Mouse (Mus musculus) retina, adult 2 months (tissue): ENCODE measurements around the gene Fam243.

Experiments used
- DNase-seq: peaks from one replicate; pipeline ENCODE4 v3.0.0-alpha.2; 2012; ENCODE audit warnings: low read depth, low spot score

Gene Fam243

DNA sequence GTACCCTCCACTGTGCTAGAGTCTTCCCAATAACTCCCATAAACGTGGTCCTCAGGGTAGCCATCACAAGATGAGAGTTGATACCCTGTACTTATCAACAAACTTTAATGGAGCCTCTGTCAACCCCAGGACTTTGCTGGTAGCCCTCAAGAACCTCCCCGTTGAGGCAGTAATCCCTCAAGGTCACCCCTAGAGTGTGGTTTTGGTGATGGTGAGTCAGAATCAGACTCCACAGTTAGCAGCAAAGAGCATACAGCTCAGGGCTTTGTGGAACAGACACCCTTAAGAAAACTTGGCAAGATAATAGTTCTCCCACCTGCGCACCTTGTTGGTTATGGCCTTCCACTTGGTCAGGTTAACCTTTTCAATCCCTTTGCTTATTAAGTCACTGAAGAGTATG is 880 bp downstream of the Fam243 start:
- no peak for DNase-seq

DNA sequence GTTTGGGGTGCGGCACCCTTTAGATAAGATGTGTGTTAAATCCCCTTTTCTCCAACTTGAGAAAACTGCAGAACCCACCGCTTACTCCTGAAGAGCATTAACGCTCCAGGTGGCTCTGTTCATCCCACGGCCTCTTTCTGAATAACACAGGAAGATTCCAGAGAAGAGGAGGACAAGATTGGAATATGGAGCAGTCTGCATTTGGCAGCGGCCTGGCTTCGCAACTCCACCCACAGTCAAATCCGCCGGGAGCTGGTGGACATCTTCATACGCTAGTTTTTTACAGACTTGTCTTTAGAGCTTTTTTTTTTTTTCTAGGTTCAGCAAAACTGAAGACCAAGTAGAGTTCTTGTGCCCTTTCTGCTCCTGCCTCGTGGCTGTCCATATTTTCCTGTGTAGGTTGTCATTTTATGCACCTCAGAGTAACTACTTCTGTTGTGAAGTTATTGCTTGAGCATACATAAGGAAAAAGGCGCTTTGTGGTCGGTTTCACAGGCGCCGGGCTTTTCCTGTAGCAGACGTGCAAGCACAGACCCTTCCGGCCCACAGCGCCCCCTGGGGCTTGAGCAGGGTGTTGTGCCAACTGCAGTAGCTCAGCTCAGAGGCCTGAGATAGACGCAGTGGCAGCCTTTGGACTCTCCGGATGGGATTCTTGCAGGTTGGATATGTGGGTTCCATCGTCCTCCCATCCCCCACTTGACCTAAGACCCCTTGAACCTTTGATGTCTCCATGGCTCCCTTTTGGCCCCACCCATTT is 1.7 kb downstream of the Fam243 start:
- DNase-seq, result no peak

DNA sequence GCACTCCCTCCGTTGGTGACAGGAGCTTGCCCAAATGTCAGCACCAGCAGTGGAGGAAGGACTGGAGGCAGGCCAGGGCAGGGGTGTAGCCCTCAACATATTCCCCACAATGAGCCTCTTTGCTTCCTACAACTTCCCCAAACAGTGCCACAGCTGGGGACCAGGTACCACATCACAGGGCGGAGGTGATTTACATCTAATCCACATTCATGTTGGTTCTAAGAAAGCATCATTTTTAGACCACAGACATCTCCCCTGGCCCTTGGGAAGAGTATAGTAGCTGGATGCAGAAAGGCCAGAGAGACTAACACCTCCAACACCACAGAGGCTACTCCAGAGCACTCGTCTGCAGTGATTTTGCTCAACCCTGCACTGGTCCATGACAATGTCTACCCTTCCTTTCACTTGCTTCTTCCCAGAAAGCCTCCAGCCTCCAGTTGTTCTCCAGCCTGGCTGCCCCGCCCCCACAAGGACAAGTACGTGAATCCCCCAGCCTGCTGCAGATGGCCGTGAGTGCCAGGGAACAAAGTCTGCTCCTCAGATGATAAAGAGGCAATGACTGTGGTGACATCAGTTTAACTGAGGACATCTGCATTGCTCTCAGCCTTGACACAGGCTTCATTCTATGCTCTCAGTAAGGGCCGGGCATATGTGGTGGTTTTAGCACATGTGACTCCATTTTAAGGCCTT is 5.0 kb downstream of the Fam243 start:
- DNase-seq, result no peak

DNA sequence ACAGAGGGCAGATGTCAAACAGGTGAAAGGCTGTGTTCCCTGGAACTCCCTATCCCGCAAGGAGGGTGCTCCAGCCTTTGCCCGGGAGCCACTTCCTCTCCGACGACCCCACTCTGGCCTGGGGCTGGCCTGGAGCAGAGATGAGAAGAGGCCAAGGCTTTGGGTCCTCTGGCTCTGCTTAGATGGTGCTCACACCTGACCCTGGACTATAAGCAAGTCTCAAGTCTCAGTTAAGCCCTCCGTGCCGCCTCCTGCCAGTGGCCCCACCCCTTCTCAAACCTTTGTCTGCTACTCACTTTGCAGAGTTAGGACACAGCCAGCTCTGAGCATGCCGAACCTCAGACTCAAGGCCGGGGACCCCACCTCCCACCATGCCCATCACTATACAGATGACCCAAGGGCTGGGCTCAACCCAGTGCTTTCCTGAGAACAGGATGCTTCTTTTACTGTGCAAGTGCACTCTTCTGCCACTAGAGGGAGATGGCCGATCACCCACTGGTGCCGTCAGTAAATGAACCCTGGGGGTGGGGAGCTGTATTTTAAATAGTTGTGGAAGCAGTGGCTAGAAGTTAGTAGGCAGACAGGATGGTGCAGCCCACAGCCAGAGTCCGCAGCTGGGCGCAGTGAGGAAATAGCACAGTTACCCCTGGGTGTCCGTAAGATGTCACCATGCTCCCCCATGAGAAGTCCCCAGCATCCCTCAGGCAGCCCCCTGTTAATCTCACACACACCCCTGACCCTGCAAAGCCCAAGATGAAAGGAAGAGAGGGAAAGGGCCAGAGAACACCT is 7.1 kb downstream of the Fam243 start:
- no peak for DNase-seq

DNA sequence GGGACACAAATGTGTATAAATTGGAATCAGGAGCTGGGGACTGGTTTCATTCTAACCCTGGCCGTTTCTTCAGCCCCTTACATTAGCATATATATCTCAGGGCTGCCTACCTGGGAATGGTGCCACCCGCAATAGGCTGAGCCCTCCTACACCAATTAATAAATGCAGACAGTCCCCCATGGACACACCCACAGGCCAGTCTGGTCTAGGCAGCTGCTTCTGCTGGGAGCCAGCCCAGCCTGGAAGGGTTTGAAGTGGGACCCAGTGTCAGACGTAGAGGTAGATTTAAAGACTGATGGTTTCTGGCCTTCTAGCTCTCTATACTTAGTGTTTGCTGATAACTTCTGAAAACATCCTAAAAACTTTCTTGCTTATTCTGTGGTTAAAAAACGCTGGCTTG is 12.1 kb downstream of the Fam243 start:
- no peak for DNase-seq

DNA sequence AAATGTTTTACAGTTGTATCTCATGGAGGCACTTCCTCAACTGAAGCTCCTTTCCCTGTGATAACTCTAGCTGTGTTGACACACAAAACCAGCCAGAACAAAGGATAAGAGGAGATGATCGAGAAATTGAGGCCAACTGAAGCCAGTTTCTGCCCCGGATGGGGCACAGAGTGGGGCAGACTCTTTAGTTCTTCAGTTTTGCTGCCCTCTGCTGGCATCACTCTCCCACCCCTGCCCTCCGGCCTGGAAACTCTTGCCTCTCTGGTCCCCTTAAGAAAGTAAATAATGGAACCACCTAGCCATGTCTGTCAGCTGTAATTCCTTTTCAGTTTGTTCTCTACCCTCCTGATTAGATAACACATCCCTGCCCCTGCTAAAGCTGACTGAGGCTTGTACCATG is 13.3 kb downstream of the Fam243 start:
- no peak for DNase-seq

DNA sequence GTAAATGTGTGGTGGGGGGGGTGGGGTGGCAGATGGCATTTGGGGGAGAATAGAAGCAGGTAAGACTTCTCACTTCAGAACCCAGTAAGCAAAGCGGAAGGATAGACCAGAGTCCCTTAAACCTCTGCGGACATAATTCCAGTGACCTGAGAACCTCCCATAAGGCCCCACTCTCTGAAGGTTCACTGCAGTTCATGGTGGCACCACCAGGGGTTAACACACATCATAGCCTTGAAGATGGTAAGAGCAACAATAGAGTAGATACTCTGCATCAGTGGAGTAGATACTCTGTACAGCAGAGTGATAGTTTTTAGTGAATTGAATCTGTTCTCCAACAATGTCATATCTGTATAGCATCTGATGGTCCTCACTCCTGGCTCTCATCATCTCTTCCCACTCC is 15.7 kb downstream of the Fam243 start:
- DNase-seq, result no peak

DNA sequence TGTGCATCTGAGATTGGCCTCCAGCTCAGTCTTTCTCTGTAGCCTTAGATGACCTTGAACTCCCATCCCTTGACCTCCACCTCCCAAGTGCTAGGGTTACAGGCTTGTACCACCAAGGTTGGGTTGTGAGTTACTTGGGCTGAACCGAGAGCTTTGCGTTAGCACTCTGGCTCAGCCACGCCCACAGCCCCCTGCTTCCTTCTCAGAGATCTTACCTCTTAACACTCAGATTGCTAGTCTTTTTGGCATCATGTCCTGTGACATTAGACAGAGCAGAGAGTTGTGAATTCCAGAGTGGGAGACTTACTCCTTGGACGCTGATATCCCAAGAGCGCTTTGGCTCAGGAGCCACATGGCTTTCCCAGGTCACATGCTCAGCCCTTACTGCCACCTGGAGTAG is 18.7 kb downstream of the Fam243 start:
- no peak for DNase-seq

DNA sequence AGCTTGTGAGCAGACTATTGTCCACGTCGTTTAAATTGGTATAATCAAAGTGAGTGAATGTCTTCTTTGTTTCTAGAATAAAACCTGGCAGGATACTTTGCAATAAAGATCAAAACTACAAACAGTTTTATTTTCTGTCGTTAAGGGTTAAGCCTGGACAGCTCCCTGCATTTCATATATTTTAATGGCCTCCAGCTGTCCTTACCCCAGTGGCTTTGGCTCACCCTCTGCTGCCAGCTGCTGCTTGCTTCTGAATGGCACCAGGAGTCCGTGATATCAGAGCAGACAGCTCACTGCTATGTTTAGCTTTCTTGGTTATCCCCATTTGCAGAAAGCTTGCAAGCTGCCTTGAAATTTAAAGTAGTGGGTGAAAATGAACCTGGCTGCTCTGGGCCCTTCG is 19.3 kb downstream of the Fam243 start:
- no peak for DNase-seq

DNA sequence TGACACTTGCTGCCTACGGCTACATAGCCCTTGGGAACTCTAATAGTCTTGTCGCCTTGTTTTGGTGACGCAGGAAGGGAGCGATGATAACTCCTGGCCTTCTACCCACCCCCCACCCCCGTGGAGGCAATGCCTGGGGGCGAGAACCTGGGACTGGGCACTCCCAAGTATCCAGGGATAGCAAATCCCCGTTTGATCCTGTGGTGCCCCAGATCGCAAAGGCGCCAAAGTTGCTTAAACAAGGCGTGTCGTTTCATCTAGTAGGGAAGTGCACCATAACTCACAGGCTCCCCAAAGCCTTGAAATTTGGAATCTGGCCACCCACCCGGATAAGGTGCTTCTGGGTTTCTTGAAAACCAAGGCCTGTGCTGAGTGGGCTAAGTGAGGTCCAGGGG is 19.8 kb downstream of the Fam243 start:
- DNase-seq, result no peak

DNA sequence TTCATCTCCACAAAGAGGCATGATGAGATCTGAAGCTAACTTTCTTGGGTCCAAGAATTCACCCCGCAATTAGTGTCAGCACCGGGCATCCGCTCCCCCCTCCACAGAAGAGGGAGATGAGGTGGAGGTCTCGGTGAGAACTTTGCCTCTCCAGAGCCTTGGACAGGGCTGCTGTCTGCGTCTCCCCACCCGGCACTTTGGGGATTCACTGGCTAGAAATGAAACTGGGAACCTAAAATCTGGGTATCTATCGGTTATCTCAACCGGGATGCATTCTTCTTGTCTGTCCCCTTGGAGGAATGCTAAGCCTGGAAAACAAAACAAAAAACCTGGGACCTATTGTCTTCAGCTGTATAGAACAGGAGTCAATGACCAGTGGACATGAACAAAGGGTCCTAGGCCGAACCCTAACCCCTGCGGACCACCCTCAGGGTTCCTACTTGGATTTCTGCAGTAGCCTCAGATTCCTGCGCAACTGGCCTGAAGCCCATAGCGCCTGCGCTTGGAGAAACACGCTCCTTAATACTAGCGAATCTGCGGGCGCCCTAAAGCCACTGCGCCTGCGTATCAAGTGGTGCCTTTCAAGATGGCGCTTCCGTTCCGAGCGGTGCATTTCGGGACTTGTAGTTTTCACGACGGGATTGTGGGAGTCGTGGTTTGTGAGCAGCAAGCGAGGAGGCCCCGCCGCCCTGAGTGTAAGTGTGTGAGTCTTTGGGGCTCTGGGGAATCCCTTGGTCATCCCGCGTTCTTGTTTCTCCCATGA is 20.4 kb downstream of the Fam243 start, which contains the start of gene Smim11:
Smim11 (plus strand) TSS at position 638 of the 763 bp plus-strand sequence.
- DNase-seq, result peak; percentile 96

DNA sequence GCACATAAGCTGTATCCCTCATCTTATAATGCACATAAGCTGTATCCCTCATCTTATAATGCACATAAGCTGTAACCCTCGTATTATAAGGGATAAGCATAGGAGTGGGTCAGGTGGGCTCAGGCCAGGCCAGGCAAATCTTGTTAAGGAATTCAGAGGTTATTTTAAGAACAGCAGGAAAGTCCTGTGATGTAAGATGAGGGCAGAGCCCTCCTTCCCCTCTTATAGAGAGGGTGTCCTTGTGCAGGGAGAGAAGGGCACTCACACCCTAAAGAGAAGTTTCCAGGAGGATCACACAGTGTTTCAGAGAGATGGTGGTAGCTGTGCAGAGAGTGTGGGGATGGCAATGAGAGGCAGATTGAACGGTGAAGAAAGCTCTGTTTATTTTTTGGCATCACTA is 25.9 kb downstream of the Fam243 start:
- DNase-seq, result no peak

DNA sequence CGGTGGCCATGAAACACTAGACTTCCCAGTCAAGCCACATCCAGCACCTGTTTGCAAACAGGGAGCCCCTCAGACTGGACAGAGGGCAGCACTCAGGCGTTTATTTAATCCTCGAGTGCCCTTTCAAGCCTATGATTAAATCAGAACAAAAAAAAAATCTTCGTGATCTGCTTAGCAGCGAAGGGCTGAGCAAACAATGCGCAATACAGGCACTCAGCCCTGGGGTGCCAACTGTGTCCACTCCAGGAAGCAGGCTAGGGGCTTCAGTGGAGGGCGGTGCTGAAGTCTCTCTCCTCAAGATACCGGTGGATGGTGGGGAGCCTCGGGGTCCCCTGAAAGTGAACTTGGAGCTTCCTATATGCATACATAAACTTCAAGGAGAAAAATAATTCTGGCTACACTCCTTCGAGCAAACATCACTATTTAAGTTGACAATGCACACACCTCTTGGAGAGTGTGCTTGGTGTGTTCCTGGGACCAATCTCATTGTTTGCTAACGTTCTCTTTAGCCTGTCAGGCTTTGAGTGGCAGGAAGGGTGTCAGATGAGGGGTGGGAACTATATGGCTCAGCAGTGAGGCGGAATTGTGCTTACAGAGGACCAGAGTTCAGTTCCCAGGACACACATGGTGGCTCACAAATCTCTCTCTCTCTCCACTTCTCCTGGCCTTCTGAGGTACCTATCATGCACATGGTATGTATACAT is 26.8 kb downstream of the Fam243 start:
- no peak for DNase-seq

DNA sequence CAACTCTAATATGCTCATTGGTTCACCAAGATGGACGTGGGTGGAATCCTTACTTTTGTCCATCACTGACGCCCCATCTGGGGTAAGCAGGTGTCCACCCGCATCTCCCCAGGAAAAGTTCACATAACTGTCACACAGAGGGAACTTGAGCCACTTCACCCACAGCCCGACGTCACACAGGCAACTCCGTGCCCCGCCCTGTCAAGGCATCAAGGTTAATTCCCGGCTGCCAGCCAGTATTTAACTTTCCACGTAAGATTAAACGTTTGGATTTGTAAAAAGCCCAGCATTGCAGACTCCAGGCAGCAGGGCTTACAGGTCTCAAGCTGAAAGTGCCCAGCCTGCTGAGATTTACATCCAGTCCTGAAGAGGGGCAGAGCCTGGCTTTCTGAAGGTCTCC is 29.1 kb downstream of the Fam243 start, which contains the start of gene Kcne2:
Kcne2 (plus strand) TSS at position 289 of the 400 bp plus-strand sequence.
- DNase-seq, result no peak

DNA sequence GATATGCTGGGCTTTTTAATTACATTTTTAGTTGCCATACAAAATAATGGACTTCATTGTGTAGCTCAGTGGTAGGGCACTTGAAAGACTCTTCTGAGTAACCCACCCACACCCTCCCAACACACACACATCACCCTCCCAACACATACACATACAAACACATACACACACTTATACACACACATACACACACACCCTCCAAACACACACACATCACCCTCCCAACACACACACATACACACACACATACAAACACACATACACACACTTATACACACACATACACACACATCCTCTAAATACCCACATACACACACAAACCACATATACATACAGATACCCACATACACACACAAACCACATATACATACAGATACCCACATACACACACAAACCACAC is 31.2 kb downstream of the Fam243 start:
- DNase-seq, result no peak

DNA sequence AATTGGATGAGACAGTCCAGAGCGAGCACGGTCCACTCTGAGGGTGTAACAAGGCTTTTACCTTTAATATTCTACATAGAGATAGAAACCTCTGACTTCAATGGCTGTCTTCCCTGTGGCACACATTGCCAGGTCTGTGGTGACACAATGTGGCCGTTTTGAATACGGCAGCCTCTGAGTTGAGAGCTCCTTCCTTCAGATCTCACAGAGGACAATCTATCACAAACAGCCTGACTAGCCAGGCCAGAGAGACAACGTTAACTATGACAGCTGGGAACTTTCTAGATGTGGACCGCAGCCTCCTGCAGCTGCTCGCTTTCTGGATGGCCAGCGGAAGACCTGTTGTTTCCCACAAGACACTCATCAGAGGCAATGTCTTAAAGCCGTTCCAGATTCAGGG is 32.5 kb downstream of the Fam243 start:
- DNase-seq, result no peak

DNA sequence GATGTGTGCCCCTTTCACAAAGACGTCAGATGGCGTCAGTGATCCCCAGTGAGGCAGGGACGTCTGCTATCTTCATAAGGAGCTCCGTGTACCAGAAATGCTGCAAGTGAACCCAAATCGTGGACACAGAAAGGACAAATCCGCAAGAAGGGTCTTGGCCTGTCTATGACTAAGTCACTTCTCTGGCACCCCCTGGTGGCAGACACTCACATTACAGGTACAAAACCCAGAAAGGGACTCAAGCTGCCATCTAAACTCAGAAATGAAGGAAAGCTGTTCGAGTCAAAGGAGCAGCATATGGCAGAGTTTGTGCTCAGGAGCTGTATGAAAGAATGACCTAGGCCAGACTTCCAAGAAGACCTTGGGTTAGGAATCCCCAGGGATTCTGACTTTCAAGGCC is 34.6 kb downstream of the Fam243 start:
- DNase-seq, result peak; percentile 52

DNA sequence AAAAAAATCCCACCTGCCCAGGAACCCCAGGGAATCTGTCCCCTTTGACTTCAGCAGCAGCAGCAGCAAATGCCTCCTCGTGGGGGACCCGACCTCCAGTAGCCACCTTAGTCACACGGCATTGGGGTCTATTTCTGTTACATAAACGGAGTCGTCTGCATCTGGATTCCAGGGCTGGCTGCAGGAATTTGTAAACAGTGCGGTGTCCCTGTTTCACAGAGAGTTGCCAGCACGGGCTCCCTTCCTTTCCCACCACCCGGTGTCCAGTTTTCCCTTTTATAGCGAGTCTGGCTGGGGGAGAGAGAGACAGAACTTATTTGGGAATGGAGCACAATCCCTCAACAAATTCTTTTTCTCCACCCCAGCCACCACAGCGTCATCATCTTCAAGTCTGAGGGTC is 36.2 kb downstream of the Fam243 start:
- no peak for DNase-seq

DNA sequence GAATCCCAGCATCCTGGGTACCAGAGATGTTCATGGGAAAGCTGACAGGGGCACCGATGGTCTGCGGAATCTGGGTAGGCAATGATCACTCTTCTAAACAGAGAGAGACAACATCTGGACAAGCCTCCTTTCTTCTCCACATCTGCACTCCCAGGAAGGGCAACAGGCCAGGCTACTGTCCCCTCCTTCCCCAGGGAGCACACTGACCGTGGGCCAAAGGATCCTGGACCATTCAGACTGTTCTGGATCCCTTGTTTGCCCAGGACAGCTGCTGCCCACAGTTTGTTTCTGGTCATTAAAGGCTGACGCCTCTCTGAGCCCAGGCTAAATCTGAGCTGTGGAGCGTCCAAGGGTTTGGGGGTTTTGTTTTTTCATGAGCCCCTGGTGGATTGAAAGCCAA is 38.6 kb downstream of the Fam243 start:
- DNase-seq, result no peak

DNA sequence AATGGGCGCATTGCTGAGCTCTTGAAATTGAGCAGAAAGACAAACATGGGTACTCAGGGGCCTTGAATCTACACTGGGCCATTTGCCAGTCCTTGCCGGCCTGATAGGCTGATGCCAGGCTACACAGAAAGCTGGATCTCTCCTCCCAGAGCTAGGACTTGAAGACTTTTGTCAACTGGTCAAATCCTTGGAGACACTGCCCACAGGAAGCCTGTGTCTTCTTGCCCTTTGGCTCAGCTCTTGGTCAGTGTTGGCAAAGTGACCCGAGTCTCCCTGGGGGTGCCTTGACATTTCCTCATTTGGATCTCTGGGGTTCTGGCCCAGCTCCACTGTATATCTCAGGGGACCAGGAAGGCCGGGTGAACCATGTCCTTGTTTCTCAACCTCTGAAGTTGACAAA is 45.7 kb downstream of the Fam243 start:
- no peak for DNase-seq

DNA sequence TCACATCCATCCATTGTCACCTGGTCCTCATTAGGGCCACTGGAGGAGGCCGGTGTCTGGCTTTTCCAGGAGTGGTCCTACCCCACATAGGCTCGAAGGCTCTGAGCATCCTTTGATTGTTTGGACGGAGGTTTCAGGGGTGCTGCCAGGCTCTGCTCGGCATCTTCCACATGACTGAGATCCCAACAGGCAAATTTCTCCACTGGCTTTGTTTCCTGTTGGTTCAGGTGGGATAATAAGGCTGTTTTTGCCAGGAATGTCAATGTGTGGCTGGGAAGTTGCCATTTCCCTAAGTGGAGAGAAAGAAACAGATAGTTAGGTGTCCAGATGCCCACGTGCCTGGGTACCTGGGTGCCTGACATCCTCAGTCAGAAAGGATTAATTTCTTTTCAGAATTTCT is 46.7 kb downstream of the Fam243 start:
- no peak for DNase-seq
